Mouse (Mus musculus) thymus, adult 2 months (tissue): ENCODE measurements at regions not wholly inside any gene's neighbourhood (a gene's known extent, or its start where the extent isn't known, plus 50 kb on each side); places are given as distances from the start of the nearest gene placed in this dataset.

Experiments used
- CTCF ChIP-seq: fragments of 200-500 bp; IDR thresholded peaks from 2 replicates; pipeline ENCODE4 v1.5.1; 2012; ENCODE audit warnings: mild to moderate bottlenecking, control low read depth, low read length, moderate library complexity, borderline replicate concordance; ENCODE audit not compliant: control insufficient read depth, poor library complexity, insufficient read depth; ENCODE audit errors: extremely low read depth
- POLR2A ChIP-seq: fragments of 200-500 bp; IDR thresholded peaks from 2 replicates; pipeline ENCODE4 v1.6.1; 2012; ENCODE audit warnings: mild to moderate bottlenecking, low read length, control low read depth, moderate library complexity; ENCODE audit not compliant: control insufficient read depth, poor library complexity, insufficient read depth; ENCODE audit errors: extremely low read depth

DNA sequence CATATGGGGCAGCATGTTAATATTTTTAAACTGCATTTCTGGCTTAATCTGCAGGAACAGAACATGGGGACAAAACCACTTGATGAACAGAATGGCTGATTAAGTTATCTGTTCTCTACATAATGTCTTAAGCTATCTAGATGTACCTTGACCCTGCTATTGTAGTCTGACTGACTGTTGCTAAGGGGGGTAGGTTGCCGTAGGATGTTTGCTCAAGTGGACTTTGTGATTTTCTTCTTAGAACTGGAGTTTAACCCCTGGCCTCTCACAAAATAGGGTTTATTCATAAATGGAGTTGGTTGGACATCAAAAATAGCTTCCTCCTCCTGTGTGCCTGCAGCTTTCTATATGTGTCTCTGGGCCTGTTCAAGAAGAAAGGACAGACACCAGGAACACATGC lies 292.9 kb downstream of the Fam84b start:
- TF ChIP-seq POLR2A = no peak
- no peak for TF ChIP-seq CTCF
